Mouse (Mus musculus): ENCODE measurements around the gene Mpg. TPM values are rescaled to one million over a fixed set of nuclear protein-coding genes. Genes with fewer than 3 reads are reported as not detected.

Mpg gene
- 37.9 and 38.4 TPM in 2 replicates for polyA plus RNA-seq (2014; fragmentation: Nextera tagmentation; extraction: Ambion mirVana)

DNA sequence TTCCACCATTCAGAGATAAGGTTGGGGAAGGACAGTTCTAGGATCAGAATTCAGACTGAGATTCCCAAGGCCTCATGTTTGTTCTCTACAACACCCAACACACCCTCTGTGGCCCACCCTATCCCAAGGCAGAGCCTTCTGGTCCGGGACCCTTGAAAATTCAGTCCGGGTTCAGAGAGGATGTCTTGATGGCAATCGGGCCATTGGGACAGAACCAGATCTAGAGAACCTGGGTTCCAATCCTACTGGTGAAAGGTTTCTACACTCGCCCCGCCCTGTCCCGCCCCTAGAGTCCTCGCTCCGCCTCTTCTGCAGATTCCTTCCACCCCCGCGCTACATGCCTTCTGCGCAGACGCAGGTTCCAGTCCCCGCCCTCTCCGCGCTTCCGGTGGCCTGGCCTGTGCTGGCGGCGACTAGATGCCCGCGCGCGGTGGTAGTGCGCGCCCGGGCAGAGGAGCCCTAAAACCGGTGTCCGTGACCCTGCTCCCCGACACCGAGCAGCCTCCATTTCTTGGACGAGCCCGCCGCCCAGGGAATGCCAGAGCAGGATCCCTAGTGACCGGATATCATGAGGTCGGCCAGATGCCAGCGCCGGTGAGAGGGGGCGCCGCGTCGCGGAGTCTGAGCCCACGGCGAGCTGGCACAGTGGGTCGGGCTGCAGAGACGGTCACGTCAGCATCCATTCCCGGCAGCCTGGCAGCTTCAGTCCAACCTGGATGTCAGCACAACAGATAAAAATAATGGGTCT, at the start of gene Mpg:
TSS of gene Mpg (plus strand) at position 382 of the 748 bp plus-strand sequence.
- H3K4me1 ChIP-seq (ENCODE audit: control insufficient read depth, insufficient read depth, low read length), result peaks cover 37% of the 10 kb centered on the region
- peak within 1 kb of the TSS; percentile 71 for H3K9ac ChIP-seq (replicated peaks; ENCODE audit: low read depth, low read length)
- H3K27me3 ChIP-seq (ENCODE audit: control insufficient read depth, insufficient read depth, low read length), result no peaks in the 10 kb centered on the region
- no peaks in the 10 kb centered on the region for H3K9me3 ChIP-seq (ENCODE audit: control insufficient read depth, low read depth, low read length)
- peak; percentile 74 for ATAC-seq (ENCODE audit: insufficient number of reproducible peaks, insufficient read depth, low FRiP score, low read depth)
- peak within 1 kb of the TSS; percentile 91 for H3K27ac ChIP-seq (ENCODE audit: low read length)
- peak within 1 kb of the TSS; percentile 71 for H3K4me3 ChIP-seq (ENCODE audit: low read depth, low read length)
- H3K36me3 ChIP-seq (ENCODE audit: control insufficient read depth, insufficient read depth, low read length), result peaks cover 14% of the 10 kb centered on the region; the same call in 1 of the 2 replicates
- H3K4me2 ChIP-seq (replicated peaks; ENCODE audit: low read depth, low read length), result peak within 1 kb of the TSS; percentile 79
- 3% methylated on average over 47 of the region's 47 CpGs for WGBS

DNA sequence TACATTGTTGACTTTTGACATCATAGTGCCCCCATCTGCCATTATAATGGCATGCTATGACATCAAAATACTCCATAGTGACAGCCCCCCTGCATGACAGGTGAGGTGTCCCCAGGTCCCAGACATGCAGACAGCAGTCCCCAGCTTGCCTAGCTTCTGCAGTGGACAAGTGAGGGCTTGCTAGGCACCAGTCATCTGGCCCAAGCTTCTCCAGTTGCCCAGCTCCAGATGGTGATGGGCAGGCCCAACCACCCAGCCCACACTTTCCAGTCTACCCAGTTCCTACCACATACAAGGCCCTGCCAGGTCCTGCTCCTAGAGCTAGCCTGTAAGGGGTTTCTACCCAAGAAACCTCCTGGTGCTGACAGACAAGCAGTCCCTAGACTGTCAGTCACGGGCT, 47.8 kb upstream of the Mpg start:
- no peak overlapping the region for H3K9ac ChIP-seq (replicated peaks; ENCODE audit: low read depth, low read length)
- H3K4me2 ChIP-seq (replicated peaks; ENCODE audit: low read depth, low read length), result no peak overlapping the region
- 65% methylated on average over 1 of the region's 1 CpGs for WGBS
- ATAC-seq (ENCODE audit: insufficient number of reproducible peaks, insufficient read depth, low FRiP score, low read depth), result no peak
- no peaks in the 10 kb centered on the region for H3K27me3 ChIP-seq (ENCODE audit: control insufficient read depth, insufficient read depth, low read length)
- no peak overlapping the region for H3K27ac ChIP-seq (ENCODE audit: low read length)
- no peaks in the 10 kb centered on the region for H3K4me1 ChIP-seq (ENCODE audit: control insufficient read depth, insufficient read depth, low read length)
- H3K9me3 ChIP-seq (ENCODE audit: control insufficient read depth, low read depth, low read length), result no peaks in the 10 kb centered on the region
- H3K4me3 ChIP-seq (ENCODE audit: low read depth, low read length), result no peak overlapping the region
- H3K36me3 ChIP-seq (ENCODE audit: control insufficient read depth, insufficient read depth, low read length), result no peaks in the 10 kb centered on the region

DNA sequence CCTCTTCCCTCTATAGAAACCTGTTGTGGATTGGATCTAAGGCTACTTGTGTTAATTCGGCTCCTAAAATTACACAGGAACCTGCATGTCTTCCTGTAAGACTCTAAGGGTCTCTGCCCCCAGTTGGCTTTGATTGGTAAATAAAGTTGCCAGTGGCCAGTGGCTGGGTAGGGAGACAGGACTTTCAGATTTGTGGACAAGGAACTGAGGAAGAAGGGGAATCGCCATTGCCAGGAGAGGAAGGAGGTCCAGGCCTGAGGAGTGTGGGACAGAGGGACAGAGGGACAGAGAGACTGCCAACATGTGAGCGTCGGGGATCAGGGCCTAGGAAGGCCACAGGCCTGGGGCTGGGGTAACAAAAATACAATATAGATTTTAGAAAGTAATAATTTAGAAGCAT, 45.1 kb upstream of the Mpg start:
- Histone ChIP-seq H3K27me3 (ENCODE audit: control insufficient read depth, insufficient read depth, low read length) (no peaks in the 10 kb centered on the region), H3K27ac (ENCODE audit: low read length) (no peak overlapping the region), H3K36me3 (ENCODE audit: control insufficient read depth, insufficient read depth, low read length) (no peaks in the 10 kb centered on the region), H3K9ac (replicated peaks; ENCODE audit: low read depth, low read length) (no peak overlapping the region), H3K4me2 (replicated peaks; ENCODE audit: low read depth, low read length) (no peak overlapping the region), H3K4me3 (ENCODE audit: low read depth, low read length) (no peak overlapping the region), H3K4me1 (ENCODE audit: control insufficient read depth, insufficient read depth, low read length) (no peaks in the 10 kb centered on the region), H3K9me3 (ENCODE audit: control insufficient read depth, low read depth, low read length) (no peaks in the 10 kb centered on the region)
- WGBS, result 85% methylated on average over 4 of the region's 4 CpGs
- ATAC-seq (ENCODE audit: insufficient number of reproducible peaks, insufficient read depth, low FRiP score, low read depth), result no peak

DNA sequence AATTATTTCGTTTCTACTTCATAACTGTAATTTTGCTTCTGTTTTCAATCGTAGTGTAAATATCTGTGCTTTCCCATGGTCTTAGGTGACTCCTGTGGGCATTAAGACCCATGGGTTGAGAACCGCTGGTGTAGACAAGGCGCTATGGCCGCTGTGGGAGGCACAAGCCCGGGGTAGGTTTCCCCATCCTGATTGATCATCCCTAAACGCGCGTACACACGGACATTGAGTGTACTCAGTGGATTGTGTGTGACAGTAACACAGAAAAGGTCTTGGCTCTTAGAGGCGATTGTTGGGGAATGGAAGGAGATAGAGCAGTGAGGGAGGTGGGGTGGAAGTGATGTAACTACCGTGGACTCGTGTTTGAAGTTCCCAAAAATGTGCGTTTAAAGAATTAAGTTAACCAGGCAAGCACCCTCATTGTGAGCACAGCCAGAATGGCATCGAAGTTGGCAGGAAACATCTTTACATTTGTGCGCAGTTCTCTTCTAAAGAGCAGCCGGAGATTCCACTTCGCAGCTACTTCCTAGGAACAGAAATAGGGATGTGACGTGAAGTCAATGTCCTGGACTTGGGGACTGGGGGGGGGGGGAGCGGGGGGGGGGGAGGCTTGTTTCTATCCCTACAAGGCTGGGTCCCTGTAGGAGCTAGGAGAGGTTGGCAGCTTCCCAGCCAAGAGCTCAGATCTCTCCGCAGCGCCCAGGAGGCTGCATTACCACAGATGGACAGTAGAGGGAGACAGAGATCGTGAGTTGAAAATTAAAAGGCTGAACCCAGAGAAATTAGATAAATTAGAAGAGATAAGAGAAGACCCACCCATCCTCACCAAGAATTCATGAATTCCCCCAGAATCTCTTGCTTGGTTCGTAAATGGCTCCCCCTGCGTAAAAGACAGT, 44.1 kb upstream of the Mpg start:
- H3K4me2 ChIP-seq (replicated peaks; ENCODE audit: low read depth, low read length), result no peak overlapping the region
- no peaks in the 10 kb centered on the region for H3K27me3 ChIP-seq (ENCODE audit: control insufficient read depth, insufficient read depth, low read length)
- ATAC-seq (ENCODE audit: insufficient number of reproducible peaks, insufficient read depth, low FRiP score, low read depth), result no peak
- WGBS, result 45% methylated on average over 24 of the region's 25 CpGs
- H3K9ac ChIP-seq (replicated peaks; ENCODE audit: low read depth, low read length), result no peak overlapping the region
- no peaks in the 10 kb centered on the region for H3K9me3 ChIP-seq (ENCODE audit: control insufficient read depth, low read depth, low read length)
- no peaks in the 10 kb centered on the region for H3K4me1 ChIP-seq (ENCODE audit: control insufficient read depth, insufficient read depth, low read length)
- no peak overlapping the region for H3K27ac ChIP-seq (ENCODE audit: low read length)
- no peak overlapping the region for H3K4me3 ChIP-seq (ENCODE audit: low read depth, low read length)
- H3K36me3 ChIP-seq (ENCODE audit: control insufficient read depth, insufficient read depth, low read length), result no peaks in the 10 kb centered on the region

DNA sequence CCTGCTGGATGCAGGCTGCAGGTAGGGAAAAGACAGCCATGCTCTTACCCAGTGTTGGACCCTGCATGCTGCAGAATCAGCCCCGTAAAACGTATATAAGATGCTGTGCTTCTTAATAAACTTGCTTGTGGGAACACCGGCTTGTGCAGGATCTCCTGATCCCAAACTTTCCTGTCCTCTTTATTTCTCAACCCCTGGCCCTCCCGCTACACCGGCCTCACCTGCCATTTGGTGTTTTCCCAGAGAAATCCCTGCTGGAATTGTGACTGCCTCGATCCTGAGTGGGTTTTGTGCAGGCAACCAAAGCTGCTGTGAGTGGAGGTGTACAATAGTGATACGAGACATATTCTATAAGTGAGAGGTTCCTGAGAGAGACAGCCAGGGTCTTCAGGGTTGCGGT, 41.8 kb upstream of the Mpg start:
- no peak overlapping the region for H3K4me3 ChIP-seq (ENCODE audit: low read depth, low read length)
- no peak overlapping the region for H3K9ac ChIP-seq (replicated peaks; ENCODE audit: low read depth, low read length)
- no peaks in the 10 kb centered on the region for H3K9me3 ChIP-seq (ENCODE audit: control insufficient read depth, low read depth, low read length)
- WGBS, result 87% methylated on average over 8 of the region's 8 CpGs
- ATAC-seq (ENCODE audit: insufficient number of reproducible peaks, insufficient read depth, low FRiP score, low read depth), result no peak
- H3K27ac ChIP-seq (ENCODE audit: low read length), result no peak overlapping the region
- no peak overlapping the region for H3K4me2 ChIP-seq (replicated peaks; ENCODE audit: low read depth, low read length)
- no peaks in the 10 kb centered on the region for H3K27me3 ChIP-seq (ENCODE audit: control insufficient read depth, insufficient read depth, low read length)
- H3K4me1 ChIP-seq (ENCODE audit: control insufficient read depth, insufficient read depth, low read length), result no peaks in the 10 kb centered on the region
- no peaks in the 10 kb centered on the region for H3K36me3 ChIP-seq (ENCODE audit: control insufficient read depth, insufficient read depth, low read length)

DNA sequence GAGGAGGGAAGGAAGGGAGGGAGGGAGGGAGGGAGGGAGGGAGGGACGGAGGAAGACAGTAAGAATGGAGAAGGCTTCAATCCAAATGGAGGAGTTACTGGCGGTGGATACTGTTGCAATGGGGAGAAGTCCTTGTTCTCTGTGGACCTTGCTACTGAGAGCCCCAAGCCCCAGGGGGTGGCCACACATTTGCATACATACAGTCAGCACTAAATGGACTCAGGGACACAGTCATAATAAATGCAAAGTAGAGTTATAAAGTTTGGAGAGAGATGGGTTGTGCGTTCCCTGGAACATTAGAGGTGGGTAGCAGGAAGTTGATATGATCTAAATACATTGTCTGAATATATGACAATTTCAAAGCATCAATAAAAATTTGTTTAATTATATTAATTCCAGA, 40.3 kb upstream of the Mpg start:
- H3K9me3 ChIP-seq (ENCODE audit: control insufficient read depth, low read depth, low read length), result no peaks in the 10 kb centered on the region
- no peak overlapping the region for H3K9ac ChIP-seq (replicated peaks; ENCODE audit: low read depth, low read length)
- H3K4me3 ChIP-seq (ENCODE audit: low read depth, low read length), result no peak overlapping the region
- no peak for ATAC-seq (ENCODE audit: insufficient number of reproducible peaks, insufficient read depth, low FRiP score, low read depth)
- no peak overlapping the region for H3K27ac ChIP-seq (ENCODE audit: low read length)
- no peaks in the 10 kb centered on the region for H3K36me3 ChIP-seq (ENCODE audit: control insufficient read depth, insufficient read depth, low read length)
- H3K4me2 ChIP-seq (replicated peaks; ENCODE audit: low read depth, low read length), result no peak overlapping the region
- WGBS, result 76% methylated on average over 3 of the region's 3 CpGs
- no peaks in the 10 kb centered on the region for H3K4me1 ChIP-seq (ENCODE audit: control insufficient read depth, insufficient read depth, low read length)
- no peaks in the 10 kb centered on the region for H3K27me3 ChIP-seq (ENCODE audit: control insufficient read depth, insufficient read depth, low read length)

DNA sequence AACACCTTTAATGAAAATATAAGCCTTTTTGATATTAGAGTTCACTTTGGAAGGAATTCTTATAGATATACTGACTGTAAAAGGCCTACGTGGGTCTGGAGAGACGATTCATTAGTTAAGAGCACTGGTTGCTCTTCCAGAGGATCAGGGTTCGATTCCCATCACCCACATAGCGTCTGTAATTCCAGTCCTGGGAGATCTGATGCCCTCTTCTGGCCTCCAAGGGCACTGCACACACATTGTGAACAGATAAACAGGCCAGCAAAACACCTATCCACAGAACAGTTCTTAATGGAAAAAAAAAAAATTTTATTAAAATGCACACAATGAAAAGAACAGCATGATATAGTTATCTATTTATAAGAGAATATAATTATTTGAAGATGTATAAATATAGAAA, 39.0 kb upstream of the Mpg start:
- H3K36me3 ChIP-seq (ENCODE audit: control insufficient read depth, insufficient read depth, low read length), result no peaks in the 10 kb centered on the region
- WGBS, result 86% methylated on average over 4 of the region's 4 CpGs
- H3K4me1 ChIP-seq (ENCODE audit: control insufficient read depth, insufficient read depth, low read length), result no peaks in the 10 kb centered on the region
- H3K4me2 ChIP-seq (replicated peaks; ENCODE audit: low read depth, low read length), result no peak overlapping the region
- no peak for ATAC-seq (ENCODE audit: insufficient number of reproducible peaks, insufficient read depth, low FRiP score, low read depth)
- no peaks in the 10 kb centered on the region for H3K9me3 ChIP-seq (ENCODE audit: control insufficient read depth, low read depth, low read length)
- no peak overlapping the region for H3K9ac ChIP-seq (replicated peaks; ENCODE audit: low read depth, low read length)
- H3K27me3 ChIP-seq (ENCODE audit: control insufficient read depth, insufficient read depth, low read length), result no peaks in the 10 kb centered on the region
- H3K27ac ChIP-seq (ENCODE audit: low read length), result no peak overlapping the region
- H3K4me3 ChIP-seq (ENCODE audit: low read depth, low read length), result no peak overlapping the region

DNA sequence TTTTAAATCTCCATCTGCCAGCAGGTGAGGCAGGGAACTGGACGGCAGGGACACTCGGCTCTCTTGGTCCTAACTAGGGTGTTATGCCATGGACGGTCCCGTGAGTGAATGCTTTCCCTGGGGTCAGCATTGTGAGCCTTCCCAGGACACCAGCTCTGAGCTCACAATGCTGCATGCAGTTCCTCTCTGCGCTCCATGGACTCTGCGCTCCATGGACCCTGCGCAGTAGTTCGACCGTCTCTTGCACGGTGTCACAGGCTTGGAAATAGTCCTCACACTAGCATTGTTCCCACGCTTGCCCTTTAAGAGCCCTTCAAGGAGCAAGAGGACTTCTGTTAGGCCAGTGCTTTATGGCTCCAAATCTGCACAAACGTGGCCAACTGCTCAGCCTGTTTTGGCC, 37.4 kb upstream of the Mpg start:
- Histone ChIP-seq H3K36me3 (ENCODE audit: control insufficient read depth, insufficient read depth, low read length) (no peaks in the 10 kb centered on the region), H3K27ac (ENCODE audit: low read length) (no peak overlapping the region), H3K4me2 (replicated peaks; ENCODE audit: low read depth, low read length) (no peak overlapping the region), H3K4me3 (ENCODE audit: low read depth, low read length) (no peak overlapping the region), H3K9ac (replicated peaks; ENCODE audit: low read depth, low read length) (no peak overlapping the region), H3K4me1 (ENCODE audit: control insufficient read depth, insufficient read depth, low read length) (no peaks in the 10 kb centered on the region), H3K9me3 (ENCODE audit: control insufficient read depth, low read depth, low read length) (no peaks in the 10 kb centered on the region), H3K27me3 (ENCODE audit: control insufficient read depth, insufficient read depth, low read length) (no peaks in the 10 kb centered on the region)
- WGBS, result 83% methylated on average over 12 of the region's 12 CpGs
- ATAC-seq (ENCODE audit: insufficient number of reproducible peaks, insufficient read depth, low FRiP score, low read depth), result no peak
